ENCODE assay signal across 9 mouse cellular contexts in the genomic region with DNA sequence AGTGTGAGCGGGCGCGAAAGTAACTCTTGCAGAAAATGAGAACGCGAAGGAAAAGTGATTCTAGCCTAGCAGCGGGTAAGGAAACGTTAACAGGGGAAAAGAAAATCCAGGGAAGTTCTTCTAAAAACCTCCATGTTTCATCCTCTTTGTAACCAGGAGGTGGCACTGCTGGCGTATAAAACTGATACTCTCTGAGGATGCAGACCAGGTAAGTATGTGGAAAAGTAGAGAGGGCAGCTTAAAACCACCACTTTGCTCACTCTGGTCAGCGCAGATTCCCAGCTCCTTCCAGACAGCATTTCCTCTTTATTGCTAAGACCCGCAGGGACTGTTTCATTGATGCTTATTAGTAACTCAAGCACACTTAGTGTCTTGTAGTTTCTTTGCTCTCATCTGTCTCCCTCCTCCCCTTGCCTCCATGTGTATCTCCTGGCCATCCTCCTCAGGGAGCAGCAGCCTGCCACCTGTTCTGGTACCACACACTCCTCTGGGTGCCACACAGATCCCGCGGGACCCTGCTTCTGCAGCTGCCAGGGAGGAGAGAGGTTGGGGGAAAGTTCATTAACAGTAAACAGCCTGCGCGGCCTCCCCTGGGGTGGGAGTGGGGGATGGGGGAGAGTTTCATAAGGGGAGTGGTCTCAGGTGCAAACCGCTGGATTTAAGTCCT. TPM values are rescaled to one million over a fixed set of nuclear protein-coding genes. Genes with fewer than 3 reads are reported as not detected.
DNase-seq lines count a peak whose midpoint lies in the region; ATAC-seq and TF ChIP-seq lines count a peak whose summit lies in the region.
"Had no signal": no experiment of that assay in that cellular context is flagged by ENCODE, and none has a peak within 500 bp of the region (broad histone marks: within the 10 kb centered on the region; RNA-seq: fewer than 3 reads in every experiment).

No protein-coding gene starts in this region.

- peak; percentile 49; the same call in 1 of the 2 replicates for TF ChIP-seq CTCF in cortical plate, adult 2 months (IDR thresholded peaks at IDR 0.05; ENCODE audit: extremely low read depth, insufficient read depth, low read length)

- ATAC-seq in heart, embryonic 16.5 days (replicated peaks; ENCODE audit: extremely low read depth, insufficient read depth, low FRiP score) = no peak
- peak; percentile 65; the same call in 1 of the 2 replicates for ATAC-seq in hindbrain, embryonic 11.5 days (ENCODE audit: low FRiP score)

- DNase-seq in heart, adult 11 months = no peak
- DNase-seq in hindbrain, embryonic 11.5 days (ENCODE audit: low spot score) = peak; percentile 50
- peak; percentile 41 to 56 for DNase-seq in layer of hippocampus, postnatal 10 days (ENCODE audit: low spot score in 2 of 2)
- DNase-seq in lung, postnatal 36 days = peak; percentile 51
- peak; percentile 18 for DNase-seq in skeletal muscle tissue, adult 2 months (ENCODE audit: low read depth, low spot score)
- DNase-seq in thymus, adult 18-20 months = no peak

- no peaks in the 10 kb centered on the region for H3K4me1 ChIP-seq in heart, embryonic 16.5 days (ENCODE audit: control insufficient read depth, insufficient read depth, low read length)
- no peaks in the 10 kb centered on the region for H3K4me1 ChIP-seq in cortical plate, adult 2 months (ENCODE audit: control insufficient read depth, insufficient read depth, low read length)
- no peaks in the 10 kb centered on the region for H3K4me1 ChIP-seq in hindbrain, embryonic 11.5 days (replicated peaks; ENCODE audit: control insufficient read depth, insufficient read depth, low read length)
- H3K4me1 ChIP-seq: lung, embryonic 15.5 days had no signal

- no peak overlapping the region for H3K27ac ChIP-seq in heart, embryonic 16.5 days (ENCODE audit: low read length)
- H3K27ac ChIP-seq in cortical plate, adult 2 months (ENCODE audit: insufficient read depth, low read length) = no peak overlapping the region
- no peak overlapping the region for H3K27ac ChIP-seq in hindbrain, embryonic 11.5 days (ENCODE audit: low read depth, low read length)
- H3K27ac ChIP-seq: lung, embryonic 15.5 days had no signal

- H3K9ac ChIP-seq in heart, embryonic 16.5 days (ENCODE audit: low read length) = peak overlapping the region; percentile 34; the same call in 1 of the 2 replicates
- no peak overlapping the region for H3K9ac ChIP-seq in hindbrain, embryonic 11.5 days (ENCODE audit: low read depth, low read length)
- H3K9ac ChIP-seq: lung, embryonic 15.5 days had no signal

- no peaks in the 10 kb centered on the region; the same call in 1 of the 2 replicates for H3K27me3 ChIP-seq in heart, embryonic 16.5 days (ENCODE audit: control insufficient read depth, insufficient read depth, low read length)
- no peaks in the 10 kb centered on the region for H3K27me3 ChIP-seq in hindbrain, embryonic 11.5 days (ENCODE audit: control insufficient read depth, insufficient read depth, low read length)
- H3K27me3 ChIP-seq: lung, embryonic 15.5 days had no signal

- TF ChIP-seq POLR2A in cortical plate, adult 2 months (IDR thresholded peaks at IDR 0.05; ENCODE audit: extremely low read depth, insufficient read depth, low read length) = no peak

- H3K36me3 ChIP-seq in heart, embryonic 16.5 days (ENCODE audit: control insufficient read depth, insufficient read depth) = no peaks in the 10 kb centered on the region
- H3K36me3 ChIP-seq in hindbrain, embryonic 11.5 days (ENCODE audit: control insufficient read depth, insufficient read depth, low read length) = no peaks in the 10 kb centered on the region
- H3K36me3 ChIP-seq: lung, embryonic 15.5 days had no signal

- H3K4me2 ChIP-seq in heart, embryonic 16.5 days (ENCODE audit: low read depth, low read length) = peak overlapping the region; percentile 42
- no peak overlapping the region for H3K4me2 ChIP-seq in hindbrain, embryonic 11.5 days (replicated peaks; ENCODE audit: low read depth, low read length)
- H3K4me2 ChIP-seq: lung, embryonic 15.5 days had no signal

- H3K4me3 ChIP-seq in heart, embryonic 16.5 days (ENCODE audit: low read length) = no peak overlapping the region
- no peak overlapping the region for H3K4me3 ChIP-seq in cortical plate, adult 2 months (ENCODE audit: insufficient read depth, low read length)
- H3K4me3 ChIP-seq in hindbrain, embryonic 11.5 days (ENCODE audit: low read depth, low read length) = no peak overlapping the region
- H3K4me3 ChIP-seq: lung, embryonic 15.5 days had no signal

- H3K9me3 ChIP-seq in heart, embryonic 16.5 days (replicated peaks; ENCODE audit: control insufficient read depth, low read length) = no peaks in the 10 kb centered on the region
- no peaks in the 10 kb centered on the region for H3K9me3 ChIP-seq in hindbrain, embryonic 11.5 days (ENCODE audit: control insufficient read depth, low read length)
- H3K9me3 ChIP-seq: lung, embryonic 15.5 days had no signal

- 10% methylated on average over 15 of the region's 15 CpGs for whole genome bisulfite sequencing in heart, embryonic 16.5 days
- 17% methylated on average over 15 of the region's 15 CpGs for WGBS in hindbrain, embryonic 11.5 days

RNA-seq across cellular contexts. Expression of a gene that starts 37.8 kb away (rescaled TPM):
- 2.2 TPM in 2 replicates for polyA plus RNA-seq in heart, embryonic 16.5 days (2015; fragmentation: Nextera tagmentation; extraction: Ambion mirVana)
- polyA plus RNA-seq in cortical plate, adult 2 months (2012; rRNA removed) = 0.98 and 1.7 TPM in 2 replicates
- polyA plus RNA-seq in hindbrain, embryonic 11.5 days (2014; fragmentation: Nextera tagmentation; extraction: Ambion mirVana) = 3.4 and 3.9 TPM in 2 replicates
- under 1 TPM; 0.41 to 0.80 TPM for total RNA-seq in layer of hippocampus, postnatal 10 days (2021)

Comparison
In these comparisons a context has a peak if more than half of its experiments do, and no peak if none do; other contexts are left out.
1. DNase-seq: peak in hindbrain, embryonic 11.5 days (single experiment), layer of hippocampus, postnatal 10 days (2 of 2), lung, postnatal 36 days (single experiment) and skeletal muscle tissue, adult 2 months (single experiment); none in heart, adult 11 months (single experiment) and thymus, adult 18-20 months (0 of 2).